Mouse (Mus musculus): Measurements from ENCODE around the gene Vsx1.
A peak's percentile ranks its signal among the peaks of the same experiment; 100 is the strongest.

Vsx1 gene

DNA sequence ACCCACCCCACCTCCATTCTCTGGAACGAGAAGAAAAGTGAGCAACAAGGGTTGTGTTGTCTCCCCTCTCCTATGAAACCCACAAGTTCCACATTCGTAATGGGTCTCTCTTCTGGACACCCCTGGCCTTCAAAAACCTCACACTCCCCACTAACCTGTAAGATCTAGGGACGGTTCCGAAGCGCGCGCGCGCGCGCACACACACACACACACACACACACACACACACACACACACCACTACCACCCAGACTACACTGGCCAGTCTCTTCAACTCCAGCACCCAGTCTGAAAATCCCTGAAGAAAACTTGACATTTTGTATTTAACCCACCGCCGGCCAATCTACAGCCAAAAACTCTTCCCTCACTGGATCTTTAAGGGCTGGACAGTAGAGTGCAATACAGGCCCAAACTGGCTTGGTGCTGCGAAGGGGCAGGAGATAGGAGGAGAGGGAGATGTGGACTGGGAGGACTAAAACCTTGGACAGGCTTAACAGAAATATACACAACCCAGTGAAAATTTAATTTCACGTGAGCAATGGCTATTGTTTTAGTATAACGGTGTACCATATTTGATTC lies at the start of gene Vsx1:
Vsx1 (minus strand) TSS at position 138 of the 578 bp plus-strand sequence.
- no peak for DNase-seq (ENCODE audit: low read depth)

GRCm38 (mm10) chr2:150737881-150738280 lies 48.7 kb upstream of the Vsx1 start:
- no peak for DNase-seq (ENCODE audit: low read depth)

DNA sequence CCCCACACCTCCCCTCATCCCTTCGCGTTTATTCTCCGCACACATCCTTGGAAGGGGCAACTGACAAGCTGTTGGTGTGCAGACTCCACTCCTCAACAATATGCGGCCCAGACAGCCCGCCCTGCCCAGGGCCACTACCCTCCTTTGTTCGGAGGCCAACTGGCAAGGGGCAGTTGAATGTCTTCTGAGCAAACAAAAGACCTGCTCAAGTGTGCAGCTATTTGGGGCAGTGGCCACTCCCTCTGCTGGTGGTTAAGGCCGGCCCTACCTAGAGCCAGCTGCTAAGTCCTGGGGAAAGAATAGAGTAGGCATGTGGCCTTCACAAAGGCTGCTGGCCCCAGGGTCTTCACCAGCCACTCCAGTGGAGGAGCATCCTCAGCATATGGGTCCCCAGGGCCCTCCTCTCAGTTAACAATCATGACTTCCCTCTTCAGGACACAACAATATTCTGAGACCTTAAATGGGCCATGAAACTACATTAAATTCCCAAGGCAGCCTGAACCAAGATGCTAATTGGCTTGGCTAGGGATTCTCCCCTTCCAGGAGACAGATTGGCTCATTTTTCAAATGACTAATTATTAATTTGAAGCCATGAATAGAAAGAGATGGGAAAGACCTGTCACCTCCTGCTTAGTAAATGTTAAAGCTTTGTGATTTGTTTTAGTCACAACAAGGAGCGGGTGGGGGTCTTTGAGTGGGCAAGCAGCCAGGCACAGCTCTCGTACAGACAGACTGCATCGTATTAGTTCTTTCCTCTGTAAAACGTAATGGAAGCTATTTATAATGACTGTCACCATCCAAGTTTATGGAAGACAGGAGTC lies 46.8 kb upstream of the Vsx1 start:
- no peak for DNase-seq (ENCODE audit: low read depth)

GRCm38 (mm10) chr2:150712167-150712674 lies 23.1 kb upstream of the Vsx1 start:
- no peak for DNase-seq (ENCODE audit: low read depth)

- DNase-seq (ENCODE audit: low read depth): no peak
Observed at GRCm38 (mm10) chr2:150691481-150692170, 2.5 kb upstream of the Vsx1 start.

GRCm38 (mm10) chr2:150690216-150690615 lies 1.1 kb upstream of the Vsx1 start:
- DNase-seq (ENCODE audit: low read depth): no peak

DNA sequence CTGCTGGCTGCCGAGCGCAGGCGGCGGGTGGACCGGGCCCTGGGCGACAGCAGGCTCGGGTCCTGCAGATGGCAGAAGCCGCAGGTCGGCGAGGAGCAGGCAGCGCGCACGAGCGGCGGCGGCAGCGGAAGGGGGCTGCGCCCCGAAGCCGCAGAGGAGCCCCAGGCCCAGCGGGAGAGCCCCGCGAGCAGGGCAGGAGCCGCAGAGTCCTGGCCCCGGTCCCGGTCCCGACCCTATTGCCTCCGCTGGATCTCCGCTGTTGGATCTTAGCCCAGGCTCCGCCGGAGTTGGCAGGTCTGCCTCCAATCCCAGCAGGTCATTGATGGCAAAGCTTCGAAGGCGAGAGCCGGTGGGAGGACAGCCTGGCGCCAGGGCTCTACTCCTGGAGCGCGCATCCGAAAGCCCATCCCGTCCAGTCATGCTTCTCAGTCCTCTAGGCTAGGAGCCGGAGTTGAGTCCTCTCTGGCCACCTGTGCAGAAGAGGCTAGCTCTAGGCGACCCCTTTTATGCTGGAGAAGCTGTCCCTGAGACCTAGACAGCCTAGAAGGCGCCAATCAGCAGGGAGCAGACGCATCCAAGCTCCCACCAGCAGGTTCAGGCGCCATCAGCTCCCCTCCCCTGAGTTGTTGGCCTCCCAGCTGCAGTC lies 496 bp downstream of the Vsx1 start:
- DNase-seq (ENCODE audit: low read depth): no peak

DNA sequence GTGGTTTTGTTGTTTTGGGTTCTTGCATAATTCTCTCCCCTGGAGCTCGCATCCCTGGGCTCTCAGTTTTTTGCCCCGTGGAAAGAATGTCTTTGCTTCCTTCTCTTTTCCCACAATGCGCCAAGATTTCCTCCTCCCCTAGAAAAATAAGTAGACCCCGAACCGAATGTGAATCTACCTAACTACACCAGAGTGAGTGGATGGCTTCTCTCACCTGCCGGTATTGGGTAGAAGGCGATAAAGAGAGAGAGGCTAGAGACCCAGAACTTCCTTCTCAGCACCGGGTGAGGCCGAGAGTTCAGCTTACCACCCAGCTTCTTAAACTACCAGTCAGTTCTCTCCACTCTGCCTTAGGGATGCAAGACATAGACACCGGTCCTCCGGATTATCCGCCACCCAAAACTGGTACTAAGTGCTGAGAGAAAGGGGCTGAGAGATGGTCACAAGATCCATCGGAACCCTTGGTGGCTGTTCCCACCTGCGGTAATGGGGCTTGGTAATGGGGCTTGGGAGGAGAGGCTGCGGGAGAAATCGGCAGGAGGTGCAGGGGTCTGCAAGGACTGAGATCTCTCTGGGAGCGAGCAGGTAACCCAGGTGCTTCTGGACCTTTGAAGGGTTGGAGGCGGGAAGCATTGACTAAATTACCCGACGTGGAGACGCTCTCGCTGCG lies 1.2 kb downstream of the Vsx1 start:
- DNase-seq (ENCODE audit: low read depth): no peak

DNA sequence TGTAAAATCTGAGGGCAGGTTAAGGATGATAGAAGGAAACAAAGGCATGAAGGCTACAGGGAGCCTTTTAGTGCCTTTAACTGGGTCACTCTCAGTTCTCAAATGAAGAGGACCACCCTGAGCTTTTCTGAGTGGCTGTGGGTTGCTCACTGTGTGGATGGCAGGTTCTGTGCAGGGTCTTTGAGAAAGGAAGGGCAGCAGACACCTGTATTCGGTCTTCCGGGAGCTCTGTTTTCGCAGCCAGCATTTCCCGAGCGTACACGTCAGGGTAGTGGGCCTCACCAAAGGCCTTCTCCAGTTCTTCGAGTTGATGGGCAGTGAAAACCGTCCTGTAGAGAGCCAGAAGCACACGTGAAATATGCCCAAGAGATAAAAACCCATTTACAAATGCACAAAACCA lies 3.8 kb downstream of the Vsx1 start:
- DNase-seq (ENCODE audit: low read depth): no peak

DNA sequence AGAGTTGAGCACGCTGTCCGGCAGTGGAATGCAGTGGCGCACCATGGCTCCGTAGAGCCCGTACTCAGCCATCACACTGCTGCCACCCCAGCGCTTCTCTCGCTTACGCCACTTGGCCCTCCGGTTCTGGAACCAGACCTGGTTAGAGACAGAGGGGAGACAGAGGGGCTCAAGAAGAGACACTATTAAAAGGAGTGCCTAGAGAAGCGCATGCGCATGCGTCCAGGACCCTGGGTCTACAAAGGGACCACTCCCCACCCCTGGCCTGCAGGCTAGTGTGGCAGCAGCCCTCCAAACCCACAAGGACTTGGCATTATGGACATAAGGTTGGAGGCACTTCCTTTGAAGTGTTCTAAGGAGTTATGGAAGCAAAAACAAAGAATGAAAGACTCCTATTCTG lies 4.7 kb downstream of the Vsx1 start:
- no peak for DNase-seq (ENCODE audit: low read depth)

DNA sequence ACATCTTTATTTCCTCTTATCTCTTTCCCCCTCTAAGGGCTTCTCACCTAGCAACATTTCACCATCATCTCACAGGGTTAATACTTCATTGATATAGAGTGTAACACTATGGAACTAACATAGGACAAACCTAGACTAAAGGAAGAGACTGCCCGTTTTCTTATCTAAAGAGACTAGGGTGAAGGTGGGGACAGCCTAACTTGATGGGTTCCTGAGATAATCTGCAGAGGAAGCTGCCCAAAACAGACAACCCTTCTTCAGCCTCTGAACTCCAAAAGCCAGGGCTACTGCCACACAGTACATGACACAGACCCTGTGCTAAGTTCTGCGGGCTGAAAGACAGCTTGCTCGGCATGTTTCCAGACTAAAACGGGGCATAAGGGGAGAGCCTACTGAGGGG lies 7.6 kb downstream of the Vsx1 start:
- DNase-seq (ENCODE audit: low read depth): no peak

DNA sequence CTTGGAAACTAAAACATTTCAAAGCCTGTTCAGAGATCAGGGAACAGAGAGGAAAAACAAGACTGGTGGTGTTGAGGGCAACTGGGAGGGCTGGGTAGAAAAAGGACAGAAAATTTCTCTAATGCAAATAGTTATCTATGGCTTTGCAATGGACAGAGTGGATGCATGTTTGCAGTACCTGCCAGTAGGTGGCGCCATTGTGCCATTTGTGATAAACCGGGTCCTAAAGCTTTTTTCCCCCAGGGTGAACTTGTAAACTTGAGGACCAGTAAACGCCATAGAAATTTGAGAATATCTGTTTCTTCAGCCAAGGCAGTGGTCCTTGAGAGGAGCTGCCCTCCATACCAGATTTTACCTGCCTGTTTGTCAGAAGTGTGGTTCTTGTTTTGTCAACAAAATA lies 10.8 kb downstream of the Vsx1 start:
- DNase-seq (ENCODE audit: low read depth): peak; percentile 88

DNA sequence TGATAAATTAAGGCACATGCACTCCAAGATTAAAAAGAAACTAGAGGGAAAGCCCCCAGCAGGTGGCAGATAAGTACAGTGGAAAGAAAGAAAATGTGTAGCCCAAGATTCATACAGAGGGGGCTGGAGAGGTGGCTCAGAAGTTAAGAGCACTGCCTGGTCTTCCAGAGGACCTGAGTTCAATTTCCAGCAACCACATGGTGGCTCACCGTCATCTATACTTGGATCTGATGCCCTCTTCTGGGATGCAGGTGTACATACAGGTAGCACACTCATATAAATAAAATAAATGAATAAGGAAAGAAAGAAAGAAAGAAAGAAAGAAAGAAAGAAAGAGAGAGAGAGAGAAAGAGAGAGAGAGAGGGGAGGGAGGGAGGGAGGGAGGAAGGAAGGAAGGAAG lies 13.6 kb downstream of the Vsx1 start:
- peak; percentile 51 for DNase-seq (ENCODE audit: low read depth)

- DNase-seq (ENCODE audit: low read depth): peak; percentile 87
Observed at GRCm38 (mm10) chr2:150674900-150675299, 14.3 kb downstream of the Vsx1 start.

DNA sequence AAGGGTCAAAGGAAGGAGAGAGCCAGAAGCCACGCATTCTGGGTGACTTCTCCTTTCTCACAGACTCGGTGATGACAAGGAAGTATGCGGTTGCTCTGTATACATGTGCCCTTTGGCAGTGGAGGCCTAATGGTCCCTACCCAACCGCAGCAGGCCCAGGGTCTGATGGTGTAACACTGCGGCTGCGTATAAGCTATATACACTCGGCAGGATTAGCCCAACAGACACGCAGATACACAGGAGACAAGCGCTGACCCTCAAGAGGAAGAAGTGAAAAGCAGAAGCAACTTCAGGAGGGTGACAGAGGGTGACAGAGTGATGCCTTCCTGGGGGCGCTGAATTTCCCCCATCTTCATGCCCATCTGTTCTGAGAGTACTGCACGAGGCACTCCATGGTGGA lies 15.2 kb downstream of the Vsx1 start:
- no peak for DNase-seq (ENCODE audit: low read depth)

DNA sequence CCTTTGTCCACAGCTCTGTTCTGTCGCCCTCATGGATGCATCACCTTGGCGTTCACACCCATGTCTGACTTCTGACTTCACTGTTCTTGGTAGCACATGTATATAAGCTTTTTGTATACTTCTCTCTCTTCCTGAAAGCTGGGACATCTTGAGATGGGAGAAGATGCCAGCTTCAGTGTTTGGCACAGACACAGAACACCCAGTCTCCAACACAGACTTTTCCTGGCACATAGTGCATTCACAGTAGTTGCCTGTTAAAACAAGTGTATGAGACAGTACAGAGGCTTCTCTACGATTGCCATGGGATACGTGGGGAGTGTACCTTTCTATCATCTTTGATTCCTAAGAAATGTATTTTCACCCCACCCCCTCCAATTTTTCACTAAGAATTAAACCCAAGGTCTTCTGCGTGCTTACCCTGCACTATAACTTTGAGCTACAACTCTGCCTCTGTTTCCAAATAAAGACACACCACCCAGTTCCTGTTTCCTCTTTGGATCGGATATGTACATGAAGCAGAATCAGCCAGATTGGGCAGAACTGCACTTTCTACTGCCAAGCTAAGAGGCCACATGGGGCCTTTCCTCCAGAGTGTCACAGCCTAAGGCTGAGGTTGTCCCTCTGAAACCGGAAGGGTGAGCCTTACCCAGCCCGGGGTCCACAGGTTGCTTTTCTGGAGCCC lies 17.4 kb downstream of the Vsx1 start:
- no peak for DNase-seq (ENCODE audit: low read depth)

DNA sequence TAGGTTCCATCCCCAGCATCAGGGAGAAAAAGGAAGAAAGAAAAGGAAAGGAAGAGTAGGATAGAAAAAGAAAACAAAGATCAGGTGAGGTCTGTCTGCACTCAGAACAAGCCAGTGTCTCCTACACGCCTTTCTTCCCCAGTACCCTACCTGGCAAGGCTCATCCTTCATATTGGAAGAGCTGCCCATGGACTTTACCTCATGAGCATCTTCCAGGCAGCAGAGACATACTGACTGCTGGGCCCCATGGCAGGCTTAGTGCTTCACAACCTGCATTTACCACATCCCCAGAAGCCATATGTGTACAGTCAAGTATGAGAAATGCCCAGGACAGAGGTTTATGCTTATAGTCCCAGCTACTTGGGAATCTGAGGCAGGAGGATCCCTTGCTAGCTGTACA lies 18.2 kb downstream of the Vsx1 start:
- no peak for DNase-seq (ENCODE audit: low read depth)

GRCm38 (mm10) chr2:150669454-150670045 lies 19.6 kb downstream of the Vsx1 start:
- DNase-seq (ENCODE audit: low read depth): no peak

DNA sequence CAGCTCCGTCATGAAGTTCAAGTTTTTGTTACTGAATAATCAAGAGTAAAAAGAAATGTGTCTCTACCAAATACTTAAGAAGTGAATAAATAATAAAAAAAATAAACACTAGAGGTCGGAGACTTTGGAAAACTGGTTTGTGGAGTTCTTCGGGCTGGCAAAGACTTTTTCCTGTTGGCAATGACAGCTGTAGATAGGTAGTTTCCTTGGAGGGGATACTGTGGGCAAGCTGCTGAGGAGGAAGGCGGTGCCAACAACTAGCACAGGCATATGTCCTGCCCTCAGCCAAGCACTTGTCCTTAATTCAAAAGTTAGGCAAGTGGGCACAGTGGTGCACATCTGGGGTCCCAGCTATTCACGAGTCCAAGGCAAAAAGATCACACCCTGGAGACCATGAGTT lies 20.2 kb downstream of the Vsx1 start:
- DNase-seq (ENCODE audit: low read depth): no peak

DNA sequence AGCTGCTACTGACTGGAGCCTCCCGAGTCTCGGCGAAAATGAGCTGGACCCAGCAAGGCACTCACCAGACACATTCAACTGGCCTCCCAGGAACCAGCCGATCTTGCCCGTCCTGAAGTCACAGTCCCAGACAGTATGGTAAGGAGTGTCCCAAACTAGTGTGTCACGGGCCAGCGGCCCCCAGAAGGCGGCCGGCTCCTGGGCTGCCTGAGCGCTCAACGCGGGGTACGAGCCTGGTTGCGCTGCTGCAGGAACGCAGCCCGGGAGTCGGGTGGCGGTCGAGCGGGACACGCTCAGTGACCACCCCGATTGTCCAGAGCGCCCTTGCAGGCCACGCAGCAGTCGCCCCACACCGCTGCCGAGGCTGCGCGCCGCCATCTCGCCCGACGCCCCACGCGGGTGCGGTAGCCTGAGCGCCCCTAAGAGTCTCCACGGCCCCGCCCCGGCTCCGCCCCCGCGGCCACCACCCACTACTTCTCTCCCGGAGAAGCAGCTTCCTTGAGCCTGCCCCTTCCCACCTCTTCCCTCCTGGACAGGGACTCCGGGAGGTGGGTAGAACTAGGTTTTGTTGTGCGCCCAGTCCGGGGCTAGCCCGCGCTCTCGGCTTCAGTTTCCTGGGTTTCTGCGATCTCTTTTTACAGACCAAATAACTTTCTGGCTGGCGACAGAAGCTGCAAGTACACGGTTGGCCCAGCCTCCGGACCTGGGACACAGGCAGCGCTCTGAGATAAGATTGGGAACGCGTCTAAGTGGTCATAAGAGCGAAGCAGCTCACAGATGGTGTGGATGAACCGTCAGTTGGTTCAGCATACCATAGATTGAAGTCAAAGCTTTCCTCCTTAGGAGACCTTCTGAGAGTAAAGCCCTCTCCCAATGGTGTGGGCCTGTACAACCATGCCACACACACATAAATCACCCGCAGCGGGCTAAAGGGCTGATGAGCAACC lies 21.1 kb downstream of the Vsx1 start, which contains the start of gene Acss1:
Acss1 (minus strand) TSS at position 681 of the 947 bp plus-strand sequence.
- DNase-seq (ENCODE audit: low read depth): peak; percentile 70
